Mouse (Mus musculus): ENCODE measurements around the gene Col20a1.

GRCm38 (mm10) chr2:181048986-181049385 is 62.7 kb downstream of the Col20a1 start:
- TF ChIP-seq EP300 (IDR thresholded peaks at IDR 0.05; ENCODE audit: low read depth) (no peak), CTCF (IDR thresholded peaks at IDR 0.05; ENCODE audit: low read depth) (no peak)
